Mouse (Mus musculus) kidney, adult 2 months (tissue): ENCODE data around the gene Eya3.
"Not testable (repeated sequence)": the region's sequence is repeated elsewhere in the genome, so short reads cannot be mapped to it uniquely, and the experiment has no call there.

Experiments used
- CTCF ChIP-seq: fragments of 200-500 bp; conservative IDR thresholded peaks from 2 replicates; pipeline ENCODE4 v1.5.1; 2011; ENCODE audit warnings: low read depth, mild to moderate bottlenecking, control low read depth, low read length, moderate library complexity, mixed read lengths; ENCODE audit not compliant: insufficient read depth, insufficient read length
- POLR2A ChIP-seq: fragments of 200-500 bp; IDR thresholded peaks from one replicate; pipeline ENCODE4 v1.6.1; 2011; ENCODE audit warnings: low read depth, low read length, control low read depth

GRCm38 (mm10) chr4:132737154-132737553 lies 98.4 kb downstream of the Eya3 start:
- TF ChIP-seq CTCF, POLR2A: not testable (repeated sequence)
